Mouse (Mus musculus): ENCODE data around the gene Nptx1.

DNA sequence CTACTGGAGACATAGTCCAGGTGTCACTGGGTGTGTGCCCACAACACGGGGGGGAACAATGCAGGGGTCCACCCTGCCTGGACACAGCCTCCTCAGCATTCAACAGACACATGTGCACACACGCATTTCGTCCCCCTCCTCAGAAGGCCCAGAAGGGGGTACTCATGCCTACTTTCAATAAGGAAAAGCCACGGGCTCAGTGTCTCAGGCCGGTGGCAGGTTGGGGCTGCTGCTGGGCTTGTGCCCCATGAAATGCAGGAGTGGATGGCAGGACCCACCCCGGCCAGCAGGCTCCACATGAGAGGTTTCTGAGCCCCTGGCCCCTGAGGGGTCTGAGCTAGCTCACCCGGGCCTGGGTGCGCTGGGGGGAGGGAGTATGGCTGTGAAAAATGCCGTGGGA, 6.5 kb downstream of the Nptx1 start:
- TF ChIP-seq POLR2A (IDR thresholded peaks at IDR 0.05; ENCODE audit: borderline replicate concordance, control insufficient read depth, low read depth, low read length) = no peak
- no peak for TF ChIP-seq CTCF (IDR thresholded peaks at IDR 0.05; ENCODE audit: control insufficient read depth, insufficient read depth, low read length)
